Mouse (Mus musculus) CH12.LX (cell line): ENCODE measurements around the gene Eea1. TPM values are rescaled to one million over a fixed set of nuclear protein-coding genes. Genes with fewer than 3 reads are reported as not detected.

Experiments
- DNase-seq: peaks from one replicate; pipeline ENCODE4 v3.0.0-alpha.2; 2013; ENCODE audit errors: extremely low read depth
- H3K27ac ChIP-seq: 2 replicates; pipeline ENCODE4 v1.5.1; 2012; ENCODE audit warnings: low read depth, mild to moderate bottlenecking, control low read depth, moderate library complexity; ENCODE audit not compliant: insufficient read depth
- H3K27me3 ChIP-seq: replicated peaks from 2 replicates; pipeline ENCODE3; 2012; ENCODE audit warnings: inconsistent platforms
- H3K36me3 ChIP-seq, 2 experiments: replicated peaks in 1 of 2; 2 replicates each; pipeline versions ENCODE3 to v1.6.1; 2012; ENCODE audit warnings: inconsistent platforms in 1 of 2, low read length in 1 of 2, mild to moderate bottlenecking in 1 of 2, mixed read lengths in 1 of 2, moderate library complexity in 1 of 2; ENCODE audit not compliant: control insufficient read depth in 1 of 2, insufficient read depth in 1 of 2
- H3K4me1 ChIP-seq, 2 experiments: 2 replicates each; pipeline ENCODE4 v1.6.1; 2012; ENCODE audit warnings: inconsistent platforms in 1 of 2, moderate library complexity in 1 of 2; ENCODE audit not compliant: insufficient read depth in 2 of 2, control insufficient read depth in 1 of 2
- H3K4me2 ChIP-seq: 2 replicates; pipeline ENCODE4 v1.6.1; 2012; ENCODE audit warnings: low read depth, mild to moderate bottlenecking, control low read depth; ENCODE audit not compliant: poor library complexity, insufficient read depth, severe bottlenecking
- H3K4me3 ChIP-seq, 3 experiments: fragments of 150-350 bp in 1 of 3; sonication (generic) in 1 of 3; replicated peaks in 1 of 3; 2 replicates each; pipeline versions ENCODE3 to v1.5.1; 2011 to 2012; ENCODE audit warnings: low read depth in 2 of 3, low read length in 2 of 3, mild to moderate bottlenecking in 2 of 3, moderate library complexity in 2 of 3, control low read depth in 1 of 3, improper control_type of control experiment in 1 of 3, inconsistent platforms in 1 of 3, mixed read lengths in 1 of 3; ENCODE audit not compliant: poor library complexity in 1 of 3
- H3K79me2 ChIP-seq: replicated peaks from 2 replicates; pipeline ENCODE4 v1.6.1; 2012; ENCODE audit warnings: mild to moderate bottlenecking, moderate library complexity; ENCODE audit not compliant: control insufficient read depth, poor library complexity, insufficient read depth, severe bottlenecking; ENCODE audit errors: extremely low read depth
- H3K9ac ChIP-seq: 2 replicates; pipeline ENCODE4 v1.6.1; 2012; ENCODE audit warnings: low read depth, mild to moderate bottlenecking, control low read depth, moderate library complexity; ENCODE audit not compliant: insufficient read depth
- H3K9me3 ChIP-seq: replicated peaks from 2 replicates; pipeline ENCODE3; 2012; ENCODE audit warnings: low read length, inconsistent platforms, mixed read lengths
- BHLHE40 ChIP-seq: IDR thresholded peaks from 2 replicates; pipeline ENCODE4 v1.6.1; 2011; ENCODE audit warnings: mild to moderate bottlenecking, low read depth, low read length, improper control_type of control experiment
- CHD2 ChIP-seq: IDR thresholded peaks from 2 replicates; pipeline ENCODE4 v1.6.1; 2011; ENCODE audit warnings: low read length, improper control_type of control experiment
- E2F4 ChIP-seq: IDR thresholded peaks from 2 replicates; pipeline ENCODE4 v1.6.1; 2011; ENCODE audit warnings: low read depth, low read length, improper control_type of control experiment; ENCODE audit not compliant: insufficient replicate concordance
- EP300 ChIP-seq: IDR thresholded peaks from 2 replicates; pipeline ENCODE4 v1.6.1; 2011; ENCODE audit warnings: low read length, improper control_type of control experiment
- ETS1 ChIP-seq: conservative IDR thresholded peaks from 2 replicates; pipeline ENCODE4 v1.6.1; 2012; ENCODE audit warnings: low read depth, mild to moderate bottlenecking, inconsistent platforms, low read length, improper control_type of control experiment, moderate library complexity
- HCFC1 ChIP-seq: IDR thresholded peaks from 2 replicates; pipeline ENCODE4 v1.6.1; 2012; ENCODE audit warnings: low read depth, mild to moderate bottlenecking, inconsistent platforms, low read length, improper control_type of control experiment
- IRF4 ChIP-seq: IDR thresholded peaks from 2 replicates; pipeline ENCODE4 v1.6.1; 2014; ENCODE audit warnings: low read depth, mild to moderate bottlenecking, inconsistent platforms, low read length, improper control_type of control experiment
- JUN ChIP-seq: IDR thresholded peaks from 2 replicates; pipeline ENCODE4 v1.6.1; 2011; ENCODE audit warnings: low read depth, mild to moderate bottlenecking, low read length, improper control_type of control experiment, moderate library complexity; ENCODE audit not compliant: insufficient read depth
- JUND ChIP-seq: conservative IDR thresholded peaks from 2 replicates; pipeline ENCODE4 v1.6.1; 2011; ENCODE audit warnings: low read depth, low read length, improper control_type of control experiment
- MAFK ChIP-seq: IDR thresholded peaks from 2 replicates; pipeline ENCODE4 v1.6.1; 2011; ENCODE audit warnings: low read length, improper control_type of control experiment; ENCODE audit not compliant: insufficient replicate concordance
- MAX ChIP-seq: IDR thresholded peaks from 2 replicates; pipeline ENCODE4 v1.6.1; 2011; ENCODE audit warnings: low read length, improper control_type of control experiment
- MAZ ChIP-seq: IDR thresholded peaks from 2 replicates; pipeline ENCODE4 v1.6.1; 2012; ENCODE audit warnings: low read depth, mild to moderate bottlenecking, inconsistent platforms, low read length, improper control_type of control experiment, moderate library complexity
- MEF2A ChIP-seq: IDR thresholded peaks from 2 replicates; pipeline ENCODE4 v1.6.1; 2014; ENCODE audit warnings: low read depth, mild to moderate bottlenecking, inconsistent platforms, low read length, improper control_type of control experiment, borderline replicate concordance
- MXI1 ChIP-seq: IDR thresholded peaks from 2 replicates; pipeline ENCODE4 v1.6.1; 2011; ENCODE audit warnings: mild to moderate bottlenecking, low read depth, low read length, improper control_type of control experiment
- MYC ChIP-seq: IDR thresholded peaks from 2 replicates; pipeline ENCODE4 v1.6.1; 2011; ENCODE audit warnings: low read depth, mild to moderate bottlenecking, improper control_type of control experiment, low read length
- PAX5 ChIP-seq: IDR thresholded peaks from 2 replicates; pipeline ENCODE4 v1.6.1; 2012; ENCODE audit warnings: low read length, inconsistent platforms, mixed read lengths
- POLR2A ChIP-seq: IDR thresholded peaks from 2 replicates; pipeline ENCODE4 v1.6.1; 2011; ENCODE audit warnings: low read depth, mild to moderate bottlenecking, improper control_type of control experiment, low read length
- POLR2AphosphoS2 ChIP-seq: IDR thresholded peaks from 2 replicates; pipeline ENCODE4 v1.6.1; 2011; ENCODE audit warnings: low read depth, low read length, improper control_type of control experiment
- RCOR1 ChIP-seq: conservative IDR thresholded peaks from 2 replicates; pipeline ENCODE4 v1.6.1; 2012; ENCODE audit warnings: low read depth, mild to moderate bottlenecking, inconsistent platforms, low read length, improper control_type of control experiment
- SIN3A ChIP-seq: IDR thresholded peaks from 2 replicates; pipeline ENCODE4 v1.6.1; 2012; ENCODE audit warnings: low read length, improper control_type of control experiment, inconsistent platforms
- SMC3 ChIP-seq: IDR thresholded peaks from 2 replicates; pipeline ENCODE4 v1.6.1; 2011; ENCODE audit warnings: low read depth, low read length, improper control_type of control experiment
- TBP ChIP-seq: conservative IDR thresholded peaks from 2 replicates; pipeline ENCODE4 v1.6.1; 2011; ENCODE audit warnings: low read depth, low read length, improper control_type of control experiment
- UBTF ChIP-seq: IDR thresholded peaks from 2 replicates; pipeline ENCODE4 v1.6.1; 2012; ENCODE audit warnings: low read depth, mild to moderate bottlenecking, inconsistent platforms, low read length, improper control_type of control experiment, moderate library complexity
- ZKSCAN1 ChIP-seq: IDR thresholded peaks from 2 replicates; pipeline ENCODE4 v1.6.1; 2012; ENCODE audit warnings: low read depth, inconsistent platforms, low read length, improper control_type of control experiment, borderline replicate concordance
- ZMIZ1 ChIP-seq: IDR thresholded peaks from 2 replicates; pipeline ENCODE4 v1.6.1; 2012; ENCODE audit warnings: low read depth, mild to moderate bottlenecking, inconsistent platforms, low read length, improper control_type of control experiment
- ZNF384 ChIP-seq: IDR thresholded peaks from 2 replicates; pipeline ENCODE4 v1.6.1; 2012; ENCODE audit warnings: low read depth, low read length, improper control_type of control experiment, inconsistent platforms
- dilution Hi-C: fragments of 300-500 bp; cut with MboI; formaldehyde crosslinking; loops from 2 replicates; pipeline ENCODE4 v1.14.3; 2020; ENCODE audit warnings: low sequenced_read_pairs; ENCODE audit not compliant: extremely low pct_unique_long_range_greater_than_20kb, extremely low pct_ligation_motif_present
- in situ Hi-C: fragments of 300-500 bp; cut with MboI; formaldehyde crosslinking; loops from 3 replicates; pipeline ENCODE4 v1.14.3; 2019; ENCODE audit warnings: low sequenced_read_pairs, low pct_ligation_motif_present, low pct_unique_long_range_greater_than_20kb, mixed read lengths
- polyA plus RNA-seq: library from polyadenylated mRNA; unstranded; fragments of >175 nt; gene quantifications from 2 replicates; pipeline ENCODE4 v1.2.1, GENCODE M21; 2012; ENCODE audit warnings: low read depth; ENCODE audit not compliant: insufficient read length
- total RNA-seq, 2 experiments: library from RNA; depleted of rRNA; stranded (reverse); fragments of 300-350 nt in 1 of 2; fragments of >200 nt in 1 of 2; gene quantifications; 2 replicates each; pipeline ENCODE4 v1.2.3; 2012 to 2014

Eea1 gene
- total and polyA plus RNA-seq, 3 experiments = 13.3 to 15.7 (median 13.3) TPM

DNA sequence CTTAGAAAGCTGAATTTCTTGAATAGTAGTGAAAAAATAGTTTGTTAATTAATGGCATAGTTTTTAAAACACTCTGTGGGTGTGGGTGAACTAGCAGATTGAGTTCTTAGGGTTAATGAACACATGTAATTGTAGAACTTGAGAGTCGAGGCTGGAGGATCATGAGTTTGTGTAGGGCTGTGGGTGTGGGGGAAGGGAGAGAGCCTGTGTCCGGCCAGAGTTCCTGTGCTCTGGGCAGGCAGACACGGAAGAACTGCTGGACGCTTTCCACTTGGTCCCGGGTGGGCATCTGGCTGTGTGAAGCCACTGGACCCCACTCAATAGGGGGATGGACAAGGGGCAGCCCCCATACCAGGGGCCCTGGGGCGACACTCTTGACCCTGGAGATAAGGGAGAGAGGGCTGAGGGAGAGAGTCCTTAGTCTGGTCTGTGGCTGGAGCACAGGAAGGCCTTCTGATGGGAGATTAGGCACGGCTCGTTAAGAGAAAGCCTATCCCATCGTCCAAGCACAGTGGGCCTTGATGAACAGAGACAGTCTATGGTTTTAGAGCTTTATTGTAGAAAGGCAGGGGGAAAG is 107.6 kb downstream of the Eea1 start:
- H3K27me3 ChIP-seq = no peaks in the 10 kb centered on the region
- no peak overlapping the region for H3K4me3 ChIP-seq
- in situ Hi-C loops = loop anchor here (25.0 kb wide), 1 partner anchor 486 kb away; the partner anchor contains the start of gene Nudt4
- H3K4me1 ChIP-seq = peaks cover 2 to 3% of the 10 kb centered on the region in 2 experiments; a peak in 1 of 4 replicates
- H3K9me3 ChIP-seq = no peaks in the 10 kb centered on the region
- no peak overlapping the region for H3K27ac ChIP-seq
- DNase-seq = no peak
- TF ChIP-seq EP300 (no peak), MXI1 (no peak), POLR2A (no peak), ZKSCAN1 (no peak), BHLHE40 (no peak), MEF2A (no peak), ETS1 (no peak), CHD2 (no peak), SIN3A (no peak), MAX (no peak), UBTF (no peak), MYC (no peak), ZNF384 (no peak), IRF4 (no peak)
- dilution Hi-C loops = no loop called here
- peaks cover 6 to 20% of the 10 kb centered on the region in 2 experiments for H3K36me3 ChIP-seq
- H3K4me2 ChIP-seq = no peak overlapping the region
- H3K9ac ChIP-seq = no peak overlapping the region
- no peaks in the 10 kb centered on the region for H3K79me2 ChIP-seq

DNA sequence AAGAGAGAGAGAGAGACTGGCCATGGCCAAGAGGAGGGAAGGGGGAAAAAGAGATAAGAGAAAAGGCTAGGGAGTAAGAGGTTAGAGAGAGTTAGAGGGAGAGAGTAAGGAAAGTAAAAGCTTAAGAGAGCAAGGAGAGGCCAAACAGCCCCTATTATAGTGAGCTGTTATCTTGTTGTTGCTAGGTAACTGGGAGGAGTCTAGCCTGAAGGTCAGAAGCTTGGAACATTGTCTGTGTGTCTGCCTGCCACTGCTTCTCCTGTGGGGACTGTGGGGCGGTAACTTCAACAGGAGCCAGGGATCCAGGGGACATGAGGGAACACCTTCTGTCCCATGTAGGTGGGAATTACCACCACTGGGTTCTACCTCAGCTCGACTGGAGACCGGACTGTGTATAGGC is 108.1 kb downstream of the Eea1 start:
- Histone ChIP-seq H3K4me1 (0 out of 4 replicates have a peak, but pooled peaks cover 0 to 2% of the 10 kb centered on the region in 2 experiments), H3K79me2 (no peaks in the 10 kb centered on the region), H3K4me2 (no peak overlapping the region), H3K27ac (no peak overlapping the region), H3K4me3 (no peak overlapping the region), H3K27me3 (no peaks in the 10 kb centered on the region), H3K9me3 (no peaks in the 10 kb centered on the region), H3K9ac (no peak overlapping the region), H3K36me3 (peaks cover 6 to 18% of the 10 kb centered on the region in 2 experiments)
- in situ Hi-C loops = loop anchor here (25.0 kb wide), 1 partner anchor 486 kb away; the partner anchor contains the start of gene Nudt4
- DNase-seq = no peak
- no peak for TF ChIP-seq JUND
- dilution Hi-C loops = no loop called here

DNA sequence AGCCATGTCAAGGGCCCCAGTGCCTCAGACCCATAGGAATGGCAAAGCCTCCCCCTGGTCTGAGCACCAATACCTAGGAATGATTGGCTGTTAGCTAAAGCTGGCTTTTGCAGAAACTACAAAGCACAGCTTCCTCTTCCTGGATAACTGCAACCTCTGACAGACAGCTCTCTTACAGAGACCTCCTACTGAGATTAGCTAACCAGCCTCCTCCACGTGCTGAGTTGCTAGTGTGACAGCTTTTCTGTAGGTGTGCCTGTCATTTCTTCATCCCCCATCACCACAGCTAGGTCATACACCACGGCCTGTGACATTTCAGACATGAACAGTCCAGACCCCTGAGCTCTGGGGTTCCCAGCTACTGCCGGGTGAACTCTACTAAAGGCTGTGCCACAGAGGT is 126.9 kb downstream of the Eea1 start:
- no peak overlapping the region for H3K4me3 ChIP-seq
- no peak overlapping the region for H3K9ac ChIP-seq
- dilution Hi-C loops (no loop called here), in situ Hi-C loops (no loop called here)
- DNase-seq = no peak
- H3K4me1 ChIP-seq = peaks cover 0 to 12% of the 10 kb centered on the region in 2 experiments; a peak in 2 of 4 replicates
- no peaks in the 10 kb centered on the region for H3K36me3 ChIP-seq
- TF ChIP-seq PAX5 = no peak
- no peak for TF ChIP-seq SMC3
- TF ChIP-seq MAZ = no peak
- TF ChIP-seq POLR2AphosphoS2 = no peak
- TF ChIP-seq UBTF = no peak
- no peak for TF ChIP-seq RCOR1
- TF ChIP-seq HCFC1 = no peak
- TF ChIP-seq ZMIZ1 = no peak
- TF ChIP-seq IRF4 = no peak
- no peak for TF ChIP-seq JUN
- TF ChIP-seq EP300 = no peak
- TF ChIP-seq TBP = no peak
- TF ChIP-seq POLR2A = no peak
- TF ChIP-seq SIN3A = no peak
- TF ChIP-seq E2F4 = no peak
- no peak for TF ChIP-seq MAFK
- no peaks in the 10 kb centered on the region for H3K27me3 ChIP-seq
- H3K27ac ChIP-seq = no peak overlapping the region
- no peaks in the 10 kb centered on the region for H3K9me3 ChIP-seq
- no peak overlapping the region for H3K4me2 ChIP-seq
- no peaks in the 10 kb centered on the region for H3K79me2 ChIP-seq
